Mouse (Mus musculus): ENCODE measurements around the gene Hspa12a. TPM values are rescaled to one million over a fixed set of nuclear protein-coding genes. Genes with fewer than 3 reads are reported as not detected.

The Hspa12a gene
- polyA plus RNA-seq, 1 experiment from 2014 or later = 83.0 TPM

DNA sequence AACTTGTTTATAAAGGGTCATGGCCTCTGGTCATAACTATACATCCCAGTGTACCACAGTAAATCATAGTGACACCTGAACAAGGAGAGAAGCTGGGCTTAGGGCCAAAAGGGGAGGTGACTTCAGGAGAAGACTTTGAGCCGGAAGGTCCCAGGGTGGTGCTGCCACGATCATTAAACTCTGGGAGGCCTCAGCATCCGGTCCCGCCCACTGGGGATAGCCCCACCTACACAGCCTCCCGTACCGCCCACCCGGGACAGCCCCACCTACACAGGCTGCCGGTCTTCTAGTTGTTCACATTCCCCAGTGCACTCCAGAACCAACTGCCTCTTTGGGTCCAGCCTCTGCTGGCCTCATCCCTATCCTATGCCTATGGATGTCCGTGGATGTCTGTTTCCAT, 184.0 kb downstream of the Hspa12a start, which contains the start of gene Pnliprp2:
Gene Pnliprp2, plus strand, starts transcription at position 297 of the 400 bp plus-strand sequence.
- Histone ChIP-seq H3K4me3 (no peak within 1 kb of the TSS), H3K9ac (no peak within 1 kb of the TSS), H3K36me3 (no peaks in the 10 kb centered on the region), H3K9me3 (no peaks in the 10 kb centered on the region), H3K4me2 (no peak within 1 kb of the TSS), H3K27me3 (peaks cover 3% of the 10 kb centered on the region; the same call in 1 of the 2 replicates), H3K27ac (replicated peaks) (no peak within 1 kb of the TSS), H3K4me1 (replicated peaks) (peaks cover 5% of the 10 kb centered on the region; the same call in 1 of the 2 replicates)
- 56% methylated on average over 9 of the region's 9 CpGs for WGBS
- ATAC-seq (ENCODE audit: low read depth) = no peak; the same call in 1 of the 2 replicates

- H3K27ac ChIP-seq (replicated peaks) = no peak overlapping the region
- peaks cover 3% of the 10 kb centered on the region; the same call in 1 of the 2 replicates for H3K27me3 ChIP-seq
- no peaks in the 10 kb centered on the region for H3K9me3 ChIP-seq
- WGBS = 93% methylated on average over 4 of the region's 4 CpGs
- H3K4me3 ChIP-seq = no peak overlapping the region
- no peak overlapping the region for H3K9ac ChIP-seq
- H3K4me1 ChIP-seq (replicated peaks) = peaks cover 5% of the 10 kb centered on the region; the same call in 1 of the 2 replicates
- ATAC-seq (ENCODE audit: low read depth) = no peak
- no peak overlapping the region for H3K4me2 ChIP-seq
- no peaks in the 10 kb centered on the region for H3K36me3 ChIP-seq
These were observed 184.6 kb downstream of the Hspa12a start for GRCm38 (mm10) chr19:58758871-58759270.

DNA sequence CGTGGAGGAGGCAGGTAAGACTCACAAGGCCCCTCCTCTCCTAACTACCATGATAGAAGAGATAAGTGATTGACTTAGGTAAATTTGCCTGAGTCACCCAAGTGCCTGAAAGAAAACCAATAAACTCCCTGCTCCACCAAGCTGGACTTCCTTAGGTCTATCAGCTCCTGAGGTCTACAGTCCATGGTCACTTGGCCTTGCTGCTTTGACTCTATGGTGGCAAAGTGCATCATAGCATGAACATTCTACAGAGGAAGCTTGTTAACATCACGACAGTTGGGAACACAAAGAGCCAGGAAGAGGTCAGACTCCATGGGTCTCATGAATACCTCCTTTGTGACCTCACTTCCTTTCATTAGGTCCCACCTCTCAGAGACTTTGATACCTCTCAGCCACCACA, 191.9 kb downstream of the Hspa12a start:
- H3K27me3 ChIP-seq = no peaks in the 10 kb centered on the region
- no peaks in the 10 kb centered on the region for H3K9me3 ChIP-seq
- no peak overlapping the region for H3K4me3 ChIP-seq
- 57% methylated on average over 2 of the region's 2 CpGs for WGBS
- no peaks in the 10 kb centered on the region for H3K36me3 ChIP-seq
- no peak overlapping the region for H3K4me2 ChIP-seq
- ATAC-seq (ENCODE audit: low read depth) = no peak
- H3K9ac ChIP-seq = no peak overlapping the region
- no peaks in the 10 kb centered on the region for H3K4me1 ChIP-seq (replicated peaks)
- H3K27ac ChIP-seq (replicated peaks) = no peak overlapping the region

- H3K9ac ChIP-seq = no peak overlapping the region
- H3K27me3 ChIP-seq = no peaks in the 10 kb centered on the region
- whole genome bisulfite sequencing = 86% methylated on average over 2 of the region's 2 CpGs
- no peaks in the 10 kb centered on the region for H3K36me3 ChIP-seq
- H3K9me3 ChIP-seq = no peaks in the 10 kb centered on the region
- ATAC-seq (ENCODE audit: low read depth) = no peak
- H3K4me3 ChIP-seq = no peak overlapping the region
- no peak overlapping the region for H3K4me2 ChIP-seq
- H3K27ac ChIP-seq (replicated peaks) = no peak overlapping the region
- H3K4me1 ChIP-seq (replicated peaks) = no peaks in the 10 kb centered on the region
These were observed 192.6 kb downstream of the Hspa12a start for GRCm38 (mm10) chr19:58750822-58751221.

GRCm38 (mm10) chr19:58747498-58748000, 195.9 kb downstream of the Hspa12a start:
- H3K9ac ChIP-seq = no peak overlapping the region
- no peak for ATAC-seq (ENCODE audit: low read depth)
- 90% methylated on average over 9 of the region's 9 CpGs for WGBS
- no peaks in the 10 kb centered on the region for H3K27me3 ChIP-seq
- no peak overlapping the region for H3K4me3 ChIP-seq
- H3K27ac ChIP-seq (replicated peaks) = no peak overlapping the region
- H3K4me1 ChIP-seq (replicated peaks) = no peaks in the 10 kb centered on the region
- H3K9me3 ChIP-seq = no peaks in the 10 kb centered on the region
- H3K36me3 ChIP-seq = no peaks in the 10 kb centered on the region
- H3K4me2 ChIP-seq = no peak overlapping the region

Small RNA genes within 50 kb of the gene (microRNA-seq; reads per million reads assigned to microRNA genes)
- gene Mir3086 = 1.8 reads per million, percentile 5 among the genes with 10 or more reads in this experiment

Other genes starting within 250 kb of the Hspa12a start
- gene Pnliprp1, start 214.8 kb downstream of the Hspa12a start, polyA plus RNA-seq (2015; fragmentation: Nextera tagmentation; extraction: Ambion mirVana) = 0.40 TPM in 1 of 2 replicates, not detected in the other
- 0.15 TPM in 1 of 2 replicates, not detected in the other for gene Pnliprp2, start 183.9 kb downstream of the Hspa12a start, polyA plus RNA-seq (2015; fragmentation: Nextera tagmentation; extraction: Ambion mirVana)
- gene 1700019N19Rik, start 149.2 kb downstream of the Hspa12a start, polyA plus RNA-seq (2015; fragmentation: Nextera tagmentation; extraction: Ambion mirVana) = not detected in 2 replicates
- 0.65 and 0.82 TPM in 2 replicates for gene Eno4, start 229 bp downstream of the Hspa12a start, polyA plus RNA-seq (2015; fragmentation: Nextera tagmentation; extraction: Ambion mirVana)
- 33.8 and 35.0 TPM in 2 replicates for gene Shtn1, start 132.4 kb upstream of the Hspa12a start, polyA plus RNA-seq (2015; fragmentation: Nextera tagmentation; extraction: Ambion mirVana)
- not detected in 2 replicates for gene Vax1, start 226.4 kb upstream of the Hspa12a start, polyA plus RNA-seq (2015; fragmentation: Nextera tagmentation; extraction: Ambion mirVana)

Data from neural tube, embryonic 13.5 days (tissue).